Mouse (Mus musculus) left cerebral cortex, adult 9 months (tissue): ENCODE results near the gene Tapt1.
"Not testable (repeated sequence)": the region's sequence is repeated elsewhere in the genome, so short reads cannot be mapped to it uniquely, and the experiment has no call there.

Experiments used
- DNase-seq, 2 experiments: peaks; one replicate each; pipeline ENCODE4 v3.0.0; 2022; ENCODE audit warnings: low spot score in 2 of 2

The Tapt1 gene

GRCm38 (mm10) chr5:44127487-44127886, 98.9 kb downstream of the Tapt1 start:
- DNase-seq = no peak

- not testable (repeated sequence) for DNase-seq
Measured at GRCm38 (mm10) chr5:44126574-44126973, 99.9 kb downstream of the Tapt1 start.
